Mouse (Mus musculus): ENCODE measurements at regions not wholly inside any gene's neighbourhood (a gene's known extent, or its start where the extent isn't known, plus 50 kb on each side); places are given as distances from the start of the nearest gene placed in this dataset.
"Not testable (repeated sequence)": the region's sequence is repeated elsewhere in the genome, so short reads cannot be mapped to it uniquely, and the experiment has no call there.

DNA sequence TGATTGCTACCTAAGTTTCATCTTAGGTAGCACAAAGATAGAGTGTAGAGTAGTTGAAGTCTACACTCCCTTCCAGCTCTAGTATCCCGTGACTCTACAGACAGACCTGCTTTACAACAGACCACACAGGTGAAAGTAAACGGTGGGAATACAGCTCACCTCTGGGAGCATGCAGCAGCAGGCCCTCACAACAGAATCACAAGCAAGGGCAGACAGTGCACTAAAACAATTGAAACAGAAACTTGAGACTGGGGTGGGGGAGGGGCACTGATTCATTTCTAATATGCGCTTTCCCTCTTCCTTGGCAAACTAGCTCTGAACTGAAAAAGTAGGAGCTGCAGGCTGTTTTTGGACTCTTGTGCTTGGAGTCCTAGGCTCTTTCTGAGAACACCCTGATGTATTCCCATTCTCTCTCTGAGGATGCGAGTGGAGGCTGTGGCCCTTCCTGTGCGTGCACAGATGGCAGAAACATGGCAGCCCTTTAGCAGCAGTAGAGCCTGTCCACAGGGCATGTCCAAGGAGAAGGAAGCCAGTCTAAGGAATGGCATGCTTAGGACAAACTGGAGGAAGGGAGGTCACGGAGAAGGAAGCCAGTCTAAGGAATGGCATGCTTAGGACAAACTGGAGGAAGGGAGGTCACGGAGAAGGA lies 152.5 kb upstream of the Unc93a2 start:
- DNase-seq (ENCODE audit: low read depth), result no peak

DNA sequence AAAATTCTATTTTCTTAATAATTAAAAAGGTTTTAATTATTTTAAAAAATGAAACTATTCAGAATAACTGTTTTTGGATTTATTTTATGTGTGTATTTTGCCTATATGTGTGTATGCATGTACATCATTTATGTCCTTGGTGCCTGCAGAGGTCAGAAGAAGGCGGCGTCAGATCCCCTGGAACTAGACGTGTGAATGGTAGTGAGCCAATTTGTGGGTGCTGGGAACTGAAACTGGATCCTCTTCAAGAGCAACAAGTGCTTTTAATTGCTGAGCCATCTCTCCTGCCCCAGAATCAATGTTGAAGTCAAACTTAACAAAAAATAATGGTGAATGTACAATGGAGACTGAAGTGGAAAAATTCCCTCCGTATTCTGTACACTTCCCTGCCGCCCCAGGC lies 151.9 kb upstream of the Unc93a2 start:
- DNase-seq (ENCODE audit: low read depth), result no peak

DNA sequence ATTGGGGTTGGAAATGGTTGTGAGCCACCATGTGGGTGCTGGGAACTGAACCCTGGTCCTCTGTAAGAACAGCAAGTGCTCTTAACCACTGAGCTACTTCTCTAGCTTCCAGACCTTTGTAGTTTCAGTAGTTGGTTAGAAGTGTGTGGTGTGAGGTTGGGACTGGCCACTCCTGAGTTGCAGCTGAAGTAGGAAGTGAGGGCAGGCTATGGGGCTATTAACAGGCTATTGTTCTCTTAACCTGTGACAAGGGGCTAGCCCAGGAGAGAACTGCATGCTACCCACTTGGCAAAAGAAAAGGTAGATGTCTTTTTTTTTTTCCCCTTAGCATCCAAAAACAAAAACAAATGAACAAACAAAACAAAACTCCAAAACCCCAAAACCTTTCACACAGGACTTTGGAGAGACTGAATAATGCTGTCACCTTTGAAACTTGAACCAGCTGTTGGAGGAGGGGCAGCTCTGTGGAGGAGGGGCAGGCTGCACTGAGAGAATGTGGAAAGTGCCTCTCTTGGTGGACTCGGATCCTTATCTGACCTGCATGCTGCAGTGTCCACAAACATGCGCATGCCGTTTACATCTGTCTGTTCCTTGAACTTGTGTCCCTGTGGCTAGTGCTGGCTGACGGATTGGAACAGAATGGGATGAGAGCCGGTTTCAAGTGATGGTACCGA lies 149.3 kb upstream of the Unc93a2 start:
- no peak for DNase-seq (ENCODE audit: low read depth)

DNA sequence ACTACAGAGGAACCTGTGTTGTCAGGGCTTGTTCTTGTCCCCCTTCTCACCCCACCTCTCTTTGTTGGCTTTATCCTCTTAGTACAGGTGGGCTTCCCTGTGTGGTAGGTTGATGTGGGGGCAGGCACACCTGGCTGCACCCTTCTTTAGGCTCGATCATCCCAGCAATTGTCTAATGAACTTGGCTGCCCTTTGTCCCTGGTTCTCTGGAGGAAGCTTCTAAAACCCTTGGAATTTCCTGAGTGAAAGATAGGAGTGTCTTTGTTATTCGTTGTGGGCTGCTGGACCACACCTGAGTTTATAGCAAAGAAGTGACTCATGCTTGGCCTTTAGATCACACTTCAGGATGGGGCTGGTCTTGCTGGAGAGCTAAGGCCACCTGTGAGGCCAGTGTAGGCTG lies 148.3 kb upstream of the Unc93a2 start:
- DNase-seq (ENCODE audit: low read depth), result no peak

GRCm38 (mm10) chr17:7532618-7533017 lies 147.4 kb upstream of the Unc93a2 start:
- DNase-seq (ENCODE audit: low read depth), result no peak

GRCm38 (mm10) chr17:7529304-7529703 lies 144.0 kb upstream of the Unc93a2 start:
- no peak for DNase-seq (ENCODE audit: low read depth)

DNA sequence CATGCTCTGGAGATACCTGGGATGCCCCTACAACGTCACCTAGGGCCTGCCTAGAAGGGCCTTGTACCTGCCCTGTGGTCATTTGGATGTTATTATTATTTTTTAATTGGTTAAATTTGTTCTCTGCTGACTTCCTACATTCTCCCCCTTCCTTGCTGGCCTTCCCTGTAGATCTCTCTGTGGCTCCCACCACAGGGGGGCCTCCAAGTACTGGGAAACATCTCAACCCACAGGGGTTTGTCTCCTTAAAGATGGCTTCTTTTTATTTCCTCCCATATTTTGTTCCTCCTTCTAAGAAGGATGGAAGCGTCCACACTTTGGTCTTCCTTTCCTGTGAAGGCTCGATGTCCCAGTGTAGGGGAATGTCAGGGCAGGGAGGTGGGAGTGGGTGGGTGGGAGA lies 142.4 kb upstream of the Unc93a2 start:
- DNase-seq (ENCODE audit: low read depth), result no peak

- not testable (repeated sequence) for DNase-seq (ENCODE audit: low read depth)
Measured at GRCm38 (mm10) chr17:7524497-7524896, 139.2 kb upstream of the Unc93a2 start.

DNA sequence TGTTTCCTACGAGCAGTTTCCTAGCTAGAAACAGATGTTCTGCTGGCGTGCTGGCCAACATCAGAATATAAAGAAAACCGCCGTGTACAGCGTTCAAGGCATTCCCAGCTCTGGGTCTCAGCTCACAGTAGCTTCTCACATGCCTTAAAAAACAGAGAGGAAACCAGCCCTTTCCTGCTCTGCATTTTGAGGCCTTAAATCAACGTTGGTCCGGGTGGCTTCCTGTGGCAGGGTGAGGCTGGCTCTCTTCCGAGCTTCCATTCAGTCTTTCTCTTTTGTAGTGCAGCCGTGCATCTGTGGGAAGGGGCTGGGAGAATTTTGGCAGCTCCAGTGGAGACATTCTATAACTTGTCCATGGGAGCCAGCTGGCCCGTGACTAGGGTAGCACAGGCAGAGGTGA lies 135.9 kb upstream of the Unc93a2 start:
- no peak for DNase-seq (ENCODE audit: low read depth)
